Mouse (Mus musculus) forebrain, embryonic 12.5 days (tissue): ENCODE measurements at regions not wholly inside any gene's neighbourhood (a gene's known extent, or its start where the extent isn't known, plus 50 kb on each side); places are given as distances from the start of the nearest gene placed in this dataset.

Source experiments
- ATAC-seq: fragments of 200-750 bp; cut with Nextera tagmentation; 2 replicates; pipeline ENCODE4 v1.8.0; 2017; ENCODE audit warnings: moderate TSS enrichment; ENCODE audit not compliant: low FRiP score
- H3K27ac ChIP-seq: fragments of 300-500 bp; sonication (generic); 2 replicates; pipeline ENCODE4 v1.5.1; 2016; ENCODE audit warnings: mild to moderate bottlenecking
- H3K27me3 ChIP-seq: fragments of 300-500 bp; sonication (generic); 2 replicates; pipeline ENCODE4 v1.6.1; 2016; ENCODE audit warnings: mild to moderate bottlenecking
- H3K36me3 ChIP-seq: fragments of 300-500 bp; sonication (generic); replicated peaks from 2 replicates; pipeline ENCODE4 v1.6.1; 2016; ENCODE audit warnings: mild to moderate bottlenecking
- H3K4me1 ChIP-seq: fragments of 300-500 bp; sonication (generic); 2 replicates; pipeline ENCODE4 v1.6.1; 2016
- H3K4me2 ChIP-seq: fragments of 300-500 bp; sonication (generic); 2 replicates; pipeline ENCODE4 v1.6.1; 2016; ENCODE audit warnings: mild to moderate bottlenecking, moderate library complexity
- H3K4me3 ChIP-seq: fragments of 300-500 bp; sonication (generic); replicated peaks from 2 replicates; pipeline ENCODE4 v1.5.1; 2016; ENCODE audit warnings: mild to moderate bottlenecking
- H3K9ac ChIP-seq: fragments of 300-500 bp; sonication (generic); 2 replicates; pipeline ENCODE4 v1.6.1; 2016; ENCODE audit warnings: mild to moderate bottlenecking
- H3K9me3 ChIP-seq: fragments of 300-500 bp; sonication (generic); 2 replicates; pipeline ENCODE4 v1.6.1; 2016
- WGBS: fragments of 180-500 bp; shearing (Covaris S2); methylation state at CpG from one replicate; pipeline ENCODE4 v1.1.7; 2016; 5-methylcytosine and 5-hydroxymethylcytosine counted together

DNA sequence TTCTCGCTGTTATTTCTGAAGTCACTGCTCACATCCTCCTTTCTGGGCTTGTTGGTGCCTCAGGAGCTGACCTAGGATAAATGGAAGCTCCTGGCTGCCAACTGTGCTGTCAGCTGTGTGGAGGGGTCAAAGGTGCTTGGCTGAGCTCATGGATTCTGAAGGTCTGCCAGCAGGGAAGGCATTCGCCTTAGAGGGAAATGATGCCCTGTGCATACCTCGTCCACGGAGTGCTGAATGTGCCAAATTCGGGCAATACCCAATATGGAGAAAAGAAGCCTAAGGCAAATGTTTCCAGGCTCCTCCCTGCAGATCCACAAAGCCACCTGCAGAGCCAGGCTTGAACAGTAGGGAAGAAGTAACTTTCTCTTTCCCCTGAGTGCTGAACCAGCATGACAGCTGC is 191.3 kb upstream of the Eya4 start:
- H3K9me3 ChIP-seq, result no peaks in the 10 kb centered on the region
- H3K36me3 ChIP-seq, result no peaks in the 10 kb centered on the region
- no peaks in the 10 kb centered on the region for H3K27me3 ChIP-seq
- 44% methylated on average over 5 of the region's 5 CpGs for WGBS
- no peak overlapping the region for H3K9ac ChIP-seq
- no peak overlapping the region for H3K27ac ChIP-seq
- H3K4me3 ChIP-seq, result no peak overlapping the region
- ATAC-seq, result no peak
- H3K4me1 ChIP-seq, result 0 out of 2 replicates have a peak, but pooled peaks cover 3% of the 10 kb centered on the region
- no peak overlapping the region for H3K4me2 ChIP-seq

DNA sequence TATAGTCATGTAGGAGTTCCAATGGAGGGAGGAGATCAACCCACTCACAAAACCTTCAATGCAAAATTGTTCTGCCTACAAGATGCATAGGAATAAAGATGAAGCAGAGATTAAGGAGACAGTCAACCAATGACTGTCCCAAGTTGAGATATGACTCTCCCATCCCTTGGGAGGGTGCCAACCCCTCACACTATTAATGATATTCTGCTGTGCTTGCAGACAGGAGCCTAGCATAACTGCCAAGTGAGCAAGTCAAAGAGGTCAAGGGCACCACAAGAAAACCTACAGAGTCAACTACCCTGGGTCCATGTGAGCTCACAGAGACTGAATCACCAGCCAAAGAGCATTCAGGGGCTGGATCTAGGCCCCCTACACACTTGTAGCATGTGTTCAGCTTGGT is 184.1 kb upstream of the Eya4 start:
- Histone ChIP-seq H3K4me2 (no peak overlapping the region), H3K36me3 (no peaks in the 10 kb centered on the region), H3K4me1 (0 out of 2 replicates have a peak, but pooled peaks cover 3% of the 10 kb centered on the region), H3K9me3 (no peaks in the 10 kb centered on the region), H3K9ac (no peak overlapping the region), H3K27me3 (no peaks in the 10 kb centered on the region), H3K4me3 (no peak overlapping the region), H3K27ac (no peak overlapping the region)
- no peak for ATAC-seq

DNA sequence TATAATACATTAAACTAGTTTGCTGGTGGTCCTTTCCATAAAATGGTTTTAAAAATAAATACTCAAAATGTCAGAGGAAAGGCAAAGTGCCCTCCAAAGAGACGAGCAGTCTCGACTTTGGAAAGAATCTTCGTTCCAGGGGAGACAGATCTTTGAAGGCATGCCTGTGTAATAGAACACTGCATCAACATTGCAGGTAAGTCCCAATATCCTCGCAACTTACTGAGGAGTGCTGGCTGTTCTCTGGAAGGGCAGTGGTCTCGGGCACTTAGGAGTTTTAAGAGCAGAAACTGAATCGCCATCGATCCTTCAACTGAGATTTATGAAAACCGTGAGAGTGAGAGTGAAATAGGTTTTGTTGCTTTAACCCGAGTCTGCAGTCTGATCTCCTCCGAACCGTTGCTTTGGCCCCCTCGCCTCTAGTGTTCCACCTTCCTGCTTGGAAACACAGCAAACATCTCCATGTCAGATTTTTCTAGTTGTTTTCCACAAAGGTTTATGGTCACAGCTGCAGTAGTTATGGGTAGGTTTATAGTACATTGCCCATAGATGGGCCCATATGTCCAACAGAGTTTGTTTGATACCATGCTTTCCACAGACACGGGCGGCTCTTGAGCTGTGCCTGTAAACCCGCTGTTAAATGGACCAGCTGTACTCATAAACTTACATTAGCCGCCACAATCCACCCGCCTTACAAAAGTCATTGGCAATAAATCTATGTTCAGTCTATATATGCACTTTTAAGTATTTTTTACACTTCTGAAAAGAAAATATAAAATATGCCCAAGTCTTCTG is 181.6 kb upstream of the Eya4 start:
- ATAC-seq, result no peak
- Histone ChIP-seq H3K4me2 (no peak overlapping the region), H3K4me1 (no peaks in the 10 kb centered on the region), H3K36me3 (no peaks in the 10 kb centered on the region), H3K27me3 (no peaks in the 10 kb centered on the region), H3K9ac (no peak overlapping the region), H3K4me3 (no peak overlapping the region), H3K27ac (no peak overlapping the region), H3K9me3 (no peaks in the 10 kb centered on the region)
- 93% methylated on average over 17 of the region's 17 CpGs for WGBS

DNA sequence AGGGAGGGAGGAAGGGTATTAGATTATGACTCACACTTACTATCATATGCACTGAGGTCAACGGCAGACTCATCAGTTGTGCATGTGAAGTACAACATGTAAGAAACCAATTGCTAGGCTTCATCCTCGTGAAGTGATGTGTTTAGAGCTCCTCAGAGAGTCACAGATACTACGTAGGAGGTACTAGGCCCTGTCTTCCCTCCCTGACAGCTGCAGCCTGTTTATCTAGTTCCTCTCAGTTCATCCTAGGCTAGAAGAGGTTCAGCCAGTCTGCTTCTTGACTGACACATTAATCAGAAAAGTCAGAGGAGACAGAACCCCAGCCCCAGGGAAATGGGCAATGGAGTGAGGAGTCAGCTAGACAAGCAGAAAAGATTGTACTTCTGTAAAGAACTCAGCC is 180.1 kb upstream of the Eya4 start:
- no peaks in the 10 kb centered on the region for H3K9me3 ChIP-seq
- no peak overlapping the region for H3K4me2 ChIP-seq
- no peaks in the 10 kb centered on the region for H3K4me1 ChIP-seq
- no peak for ATAC-seq
- H3K36me3 ChIP-seq, result no peaks in the 10 kb centered on the region
- 87% methylated on average over 3 of the region's 3 CpGs for WGBS
- H3K27me3 ChIP-seq, result no peaks in the 10 kb centered on the region
- H3K4me3 ChIP-seq, result no peak overlapping the region
- no peak overlapping the region for H3K27ac ChIP-seq
- no peak overlapping the region for H3K9ac ChIP-seq

DNA sequence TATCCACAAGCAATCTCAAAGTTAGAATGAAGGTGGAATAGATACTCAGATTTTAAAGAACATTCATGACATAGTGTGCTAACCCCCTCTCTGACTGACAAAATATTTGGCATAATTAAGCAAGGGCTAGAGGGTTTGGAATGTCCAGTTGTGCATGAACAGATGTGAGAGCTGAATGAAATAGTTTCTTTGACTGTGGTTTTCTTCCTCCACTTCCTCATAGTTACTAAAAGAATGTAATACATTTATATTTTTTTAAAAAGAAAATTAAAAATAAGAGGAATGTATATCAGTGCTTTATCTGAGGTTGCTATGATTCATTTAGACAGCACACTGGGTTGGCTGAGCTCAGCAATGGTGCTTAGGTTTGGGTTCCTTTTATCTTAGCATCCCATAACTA is 176.2 kb upstream of the Eya4 start:
- Histone ChIP-seq H3K9ac (no peak overlapping the region), H3K4me1 (no peaks in the 10 kb centered on the region), H3K4me2 (no peak overlapping the region), H3K27me3 (no peaks in the 10 kb centered on the region), H3K36me3 (no peaks in the 10 kb centered on the region), H3K9me3 (no peaks in the 10 kb centered on the region), H3K4me3 (no peak overlapping the region), H3K27ac (no peak overlapping the region)
- ATAC-seq, result no peak

DNA sequence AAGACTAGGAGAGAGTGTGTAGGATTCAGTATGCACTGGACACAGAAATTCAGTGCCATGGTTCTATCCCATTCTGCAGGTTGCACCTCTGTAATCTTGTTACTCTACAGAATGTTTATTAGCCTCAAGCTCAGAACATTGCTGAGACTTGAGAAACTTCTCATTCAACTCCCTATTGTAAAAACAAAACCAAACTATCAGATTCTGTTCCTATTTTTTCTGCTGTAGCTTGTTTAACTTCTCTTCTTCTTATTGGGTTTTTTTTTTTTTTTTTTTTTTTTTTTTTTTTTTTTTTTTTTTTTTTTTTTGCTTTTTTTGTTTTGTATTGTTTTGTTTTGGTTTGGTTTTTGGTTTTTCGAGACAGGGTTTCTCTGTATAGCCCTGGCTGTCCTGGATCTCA is 172.1 kb upstream of the Eya4 start:
- 83% methylated on average over 1 of the region's 1 CpGs for WGBS
- ATAC-seq, result no peak
- Histone ChIP-seq H3K36me3 (no peaks in the 10 kb centered on the region), H3K4me3 (no peak overlapping the region), H3K4me1 (no peaks in the 10 kb centered on the region), H3K27ac (no peak overlapping the region), H3K27me3 (no peaks in the 10 kb centered on the region), H3K4me2 (no peak overlapping the region), H3K9ac (no peak overlapping the region), H3K9me3 (no peaks in the 10 kb centered on the region)

DNA sequence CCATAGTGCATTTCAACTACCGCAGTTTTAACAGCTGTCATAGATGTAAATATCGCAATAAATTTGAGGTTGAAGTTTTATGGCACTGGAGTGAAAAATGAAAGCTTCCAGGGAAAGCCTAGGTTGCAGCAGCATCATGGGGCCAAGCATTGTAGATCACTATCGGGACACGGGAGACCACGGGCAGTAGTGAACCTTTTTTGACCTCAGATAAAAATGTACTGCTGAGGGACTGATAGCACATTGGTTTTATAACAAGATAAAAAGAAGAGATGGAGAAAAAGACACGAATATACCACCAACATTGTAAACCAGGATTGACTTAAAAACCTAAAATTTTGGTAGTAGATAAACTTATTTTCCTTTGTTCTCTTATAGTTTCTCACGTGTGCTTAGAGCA is 143.1 kb upstream of the Eya4 start:
- H3K4me1 ChIP-seq, result no peaks in the 10 kb centered on the region

DNA sequence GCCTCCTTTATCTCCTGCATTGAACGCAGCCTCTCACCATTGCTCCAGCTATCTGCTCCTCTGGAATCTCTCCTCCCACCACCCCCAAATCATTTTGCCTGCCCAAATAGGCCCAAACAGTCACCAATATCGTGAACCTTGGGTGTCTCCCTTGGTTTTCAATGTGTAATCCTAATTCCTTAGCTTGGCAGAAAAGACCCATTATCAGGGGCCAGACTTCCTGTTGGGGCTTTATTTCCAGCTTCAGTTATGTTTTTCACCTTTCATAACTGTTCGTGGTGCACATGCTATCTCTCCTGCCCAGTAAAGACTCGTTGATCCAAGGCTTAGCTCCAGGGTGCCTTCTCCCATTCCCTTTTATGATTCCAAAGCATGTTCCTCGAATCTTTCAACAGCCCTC is 142.4 kb upstream of the Eya4 start:
- Histone ChIP-seq H3K4me3 (no peak overlapping the region), H3K9me3 (no peaks in the 10 kb centered on the region), H3K27ac (no peak overlapping the region), H3K4me1 (no peaks in the 10 kb centered on the region), H3K4me2 (no peak overlapping the region), H3K9ac (no peak overlapping the region), H3K36me3 (no peaks in the 10 kb centered on the region), H3K27me3 (no peaks in the 10 kb centered on the region)
- ATAC-seq, result no peak
- 72% methylated on average over 5 of the region's 5 CpGs for WGBS

More for the DNA sequence above, 143.1 kb upstream of the Eya4 start:
- ATAC-seq, result no peak
- Histone ChIP-seq H3K36me3 (no peaks in the 10 kb centered on the region), H3K4me3 (no peak overlapping the region), H3K9me3 (no peaks in the 10 kb centered on the region), H3K9ac (no peak overlapping the region), H3K27ac (no peak overlapping the region), H3K4me2 (no peak overlapping the region), H3K27me3 (no peaks in the 10 kb centered on the region)
- 91% methylated on average over 7 of the region's 7 CpGs for WGBS

DNA sequence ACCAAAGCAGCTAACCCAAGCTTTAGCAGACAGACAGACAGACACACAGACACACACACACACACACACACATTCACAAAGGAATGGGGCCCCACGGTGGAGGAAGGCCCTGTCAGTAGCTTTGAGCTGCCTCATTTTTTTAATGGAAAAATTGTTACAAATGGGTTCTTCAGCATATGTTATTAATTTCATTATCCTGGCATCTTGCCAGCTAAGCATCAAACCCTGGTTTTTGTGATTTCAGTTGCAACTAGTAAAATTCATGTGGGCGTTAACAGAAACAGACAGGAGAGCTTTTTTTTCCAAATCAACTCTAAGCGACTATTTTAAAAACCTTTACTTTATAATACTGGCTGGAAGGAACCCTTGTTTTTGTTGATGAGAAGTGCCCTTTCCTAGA is 138.4 kb upstream of the Eya4 start:
- Histone ChIP-seq H3K4me1 (no peaks in the 10 kb centered on the region), H3K27me3 (no peaks in the 10 kb centered on the region), H3K9ac (no peak overlapping the region), H3K27ac (no peak overlapping the region), H3K4me3 (no peak overlapping the region), H3K9me3 (no peaks in the 10 kb centered on the region), H3K36me3 (no peaks in the 10 kb centered on the region), H3K4me2 (no peak overlapping the region)
- ATAC-seq, result no peak
- WGBS, result 81% methylated on average over 3 of the region's 3 CpGs

DNA sequence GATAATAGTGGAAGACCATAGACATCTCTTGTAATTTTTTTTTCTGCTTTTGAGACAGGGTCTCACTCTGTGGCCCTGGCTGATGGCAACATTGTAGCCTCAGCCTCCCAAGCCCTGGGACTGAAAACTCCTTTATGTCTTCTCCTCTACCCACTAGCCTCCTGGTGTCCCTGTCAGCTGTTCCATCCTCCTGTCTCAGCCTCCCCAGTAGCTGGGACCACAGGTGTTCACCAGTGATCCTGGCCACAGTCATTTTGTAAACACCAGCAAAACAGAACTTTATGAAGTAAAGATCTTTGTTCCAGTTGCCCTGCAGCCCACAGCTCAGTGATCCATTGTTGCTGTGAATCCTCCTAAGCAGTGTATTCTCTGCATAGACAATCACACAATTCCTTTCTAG is 129.9 kb upstream of the Eya4 start:
- Histone ChIP-seq H3K27me3 (no peaks in the 10 kb centered on the region), H3K36me3 (no peaks in the 10 kb centered on the region), H3K4me1 (no peaks in the 10 kb centered on the region), H3K27ac (no peak overlapping the region), H3K9me3 (0 out of 2 replicates have a peak, but pooled peaks cover 3% of the 10 kb centered on the region), H3K4me2 (no peak overlapping the region), H3K9ac (no peak overlapping the region), H3K4me3 (no peak overlapping the region)
- no peak for ATAC-seq

DNA sequence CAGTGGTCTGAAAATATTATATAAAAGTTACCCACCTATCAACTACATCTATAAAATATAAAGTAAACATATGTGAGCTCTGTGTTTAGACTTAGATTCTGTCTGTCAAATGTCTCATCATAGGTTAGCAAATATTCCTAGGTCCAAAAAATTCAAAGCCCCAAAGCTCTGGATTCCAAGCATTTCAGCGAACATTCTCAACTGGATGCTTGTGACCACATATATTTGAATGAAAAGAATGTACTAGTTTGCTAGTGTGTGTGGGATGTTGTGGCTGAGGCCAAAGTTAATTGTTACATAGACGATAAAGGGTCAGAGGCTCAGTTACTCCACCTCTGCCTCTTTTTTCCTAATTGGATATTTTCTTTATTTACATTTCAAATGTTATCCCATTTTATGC is 128.3 kb upstream of the Eya4 start:
- Histone ChIP-seq H3K9me3 (0 out of 2 replicates have a peak, but pooled peaks cover 3% of the 10 kb centered on the region), H3K4me3 (no peak overlapping the region), H3K4me2 (no peak overlapping the region), H3K4me1 (no peaks in the 10 kb centered on the region), H3K9ac (no peak overlapping the region), H3K27me3 (no peaks in the 10 kb centered on the region), H3K27ac (no peak overlapping the region), H3K36me3 (no peaks in the 10 kb centered on the region)
- 88% methylated on average over 2 of the region's 2 CpGs for WGBS
- no peak for ATAC-seq

DNA sequence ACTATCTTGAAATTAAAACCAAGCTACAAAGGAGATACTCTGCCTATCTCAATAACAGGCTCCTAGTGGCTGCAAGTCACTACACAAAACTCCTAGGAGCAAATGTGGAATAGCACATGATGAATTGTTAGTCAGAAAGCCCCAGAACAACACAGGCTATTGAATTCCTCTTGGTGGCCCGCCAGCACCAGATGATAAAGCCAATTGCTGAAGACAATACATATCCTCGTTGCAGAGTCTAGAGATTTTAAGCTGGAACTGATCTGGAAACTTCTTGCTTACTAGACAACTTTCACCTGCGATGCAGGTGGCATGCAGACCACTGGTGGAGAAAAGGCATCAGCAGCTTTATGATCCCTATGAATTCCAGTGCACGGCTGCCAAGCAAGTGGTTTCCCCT is 126.5 kb upstream of the Eya4 start:
- Histone ChIP-seq H3K4me1 (no peaks in the 10 kb centered on the region), H3K27ac (no peak overlapping the region), H3K4me3 (no peak overlapping the region), H3K4me2 (no peak overlapping the region), H3K27me3 (no peaks in the 10 kb centered on the region), H3K36me3 (no peaks in the 10 kb centered on the region), H3K9ac (no peak overlapping the region), H3K9me3 (0 out of 2 replicates have a peak, but pooled peaks cover 3% of the 10 kb centered on the region)
- 83% methylated on average over 4 of the region's 4 CpGs for WGBS
- ATAC-seq, result no peak

DNA sequence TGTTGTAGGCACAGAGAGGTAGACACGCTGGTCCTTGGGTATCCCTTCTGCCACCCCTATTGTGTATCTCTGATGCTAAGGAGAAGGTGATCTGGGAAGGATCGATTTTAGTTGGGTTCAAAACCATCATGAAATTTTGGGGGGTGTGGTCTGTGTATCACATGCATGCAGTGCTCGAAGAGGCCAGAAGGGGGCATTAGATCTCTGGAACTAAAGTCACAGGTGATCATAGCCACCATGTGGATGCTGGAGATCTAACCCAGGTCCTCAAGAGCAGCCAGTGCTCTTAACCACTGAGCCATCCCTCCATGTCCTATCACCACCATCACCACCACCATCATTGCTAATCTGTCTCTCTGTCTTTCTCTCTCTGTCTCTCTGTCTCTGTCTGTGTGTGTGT is 100.4 kb upstream of the Eya4 start:
- ATAC-seq, result no peak
- no peaks in the 10 kb centered on the region for H3K36me3 ChIP-seq
- no peaks in the 10 kb centered on the region for H3K27me3 ChIP-seq
- no peak overlapping the region for H3K4me3 ChIP-seq
- H3K4me1 ChIP-seq, result peaks cover 8% of the 10 kb centered on the region; the same call in 1 of the 2 replicates
- H3K9ac ChIP-seq, result no peak overlapping the region
- WGBS, result 88% methylated on average over 3 of the region's 3 CpGs
- H3K27ac ChIP-seq, result no peak overlapping the region
- no peak overlapping the region for H3K4me2 ChIP-seq
- H3K9me3 ChIP-seq, result no peaks in the 10 kb centered on the region
